Mouse (Mus musculus) adrenal gland, postnatal 4 days (tissue): ENCODE measurements around the gene Mtmr3. TPM values are rescaled to one million over a fixed set of nuclear protein-coding genes. Genes with fewer than 3 reads are reported as not detected.

Experiments
- DNase-seq, 2 experiments: peaks; one replicate each; pipeline ENCODE4 v3.0.0; 2021 to 2022; ENCODE audit warnings: low spot score in 2 of 2, mixed read lengths in 2 of 2
- total RNA-seq, 2 experiments: library from RNA; stranded (reverse); gene quantifications; 2 replicates each; pipeline ENCODE4 v1.2.3; 2021

The Mtmr3 gene
- total RNA-seq, 2 experiments from 2014 or later = 81.9 to 85.2 TPM

DNA sequence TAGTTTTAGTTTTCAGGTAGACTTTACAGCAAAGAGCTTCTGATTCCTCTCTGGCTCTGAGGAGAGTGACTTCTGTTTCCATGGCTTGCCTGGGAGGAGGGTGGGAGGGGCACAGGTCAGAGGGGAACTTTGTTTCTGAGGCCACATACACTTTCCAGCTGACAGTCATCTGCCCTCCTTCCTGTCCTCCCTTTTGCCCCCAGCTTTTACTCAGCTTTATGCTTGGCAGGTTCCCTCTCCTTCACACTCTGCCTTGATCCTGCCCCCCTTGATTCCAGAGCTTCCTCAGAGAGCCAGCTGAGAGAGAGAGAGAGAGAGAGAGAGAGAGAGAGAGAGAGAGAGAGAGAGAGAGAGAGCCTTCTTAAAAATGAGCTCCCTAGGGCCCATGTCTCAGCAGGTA is 123.4 kb downstream of the Mtmr3 start:
- DNase-seq = no peak

DNA sequence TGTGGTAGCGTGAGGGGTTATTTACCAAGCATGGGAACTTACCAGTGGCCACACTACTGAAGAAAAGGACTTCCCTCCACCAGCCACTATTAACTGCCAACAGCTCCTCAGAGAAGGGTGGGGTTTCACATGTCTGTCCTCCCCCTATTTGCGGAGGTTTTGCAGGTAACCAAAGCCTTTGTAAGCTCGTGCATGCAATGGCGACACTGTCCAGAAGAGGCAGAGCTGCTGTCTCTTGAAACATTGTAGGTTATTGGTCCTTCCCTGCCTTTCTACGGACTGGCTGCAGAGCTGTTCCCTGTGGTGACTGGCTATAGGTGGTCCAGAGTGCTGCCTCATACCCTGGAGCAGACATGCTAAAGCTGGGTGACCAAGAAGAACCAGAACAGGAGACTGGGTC is 125.6 kb downstream of the Mtmr3 start:
- no peak for DNase-seq

DNA sequence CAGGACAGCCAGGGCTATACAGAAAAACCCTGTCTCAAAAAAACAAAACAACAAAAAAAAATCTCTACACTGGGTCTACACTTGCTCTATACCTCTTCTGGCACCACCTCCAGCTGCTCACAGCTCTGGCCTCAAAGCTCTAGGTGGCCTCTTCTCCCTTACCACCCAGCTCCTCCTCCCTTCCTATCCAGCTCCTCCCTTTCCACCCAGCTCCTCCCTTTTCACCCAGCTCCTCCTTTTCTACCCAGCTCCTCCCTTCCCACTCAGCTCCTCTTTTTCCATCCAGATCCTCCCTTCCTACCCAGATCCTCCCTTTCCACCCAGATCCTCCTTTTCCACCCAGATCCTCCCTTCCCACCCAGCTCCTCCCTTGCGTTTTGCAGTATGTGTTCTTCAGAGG is 127.2 kb downstream of the Mtmr3 start:
- no peak for DNase-seq

DNA sequence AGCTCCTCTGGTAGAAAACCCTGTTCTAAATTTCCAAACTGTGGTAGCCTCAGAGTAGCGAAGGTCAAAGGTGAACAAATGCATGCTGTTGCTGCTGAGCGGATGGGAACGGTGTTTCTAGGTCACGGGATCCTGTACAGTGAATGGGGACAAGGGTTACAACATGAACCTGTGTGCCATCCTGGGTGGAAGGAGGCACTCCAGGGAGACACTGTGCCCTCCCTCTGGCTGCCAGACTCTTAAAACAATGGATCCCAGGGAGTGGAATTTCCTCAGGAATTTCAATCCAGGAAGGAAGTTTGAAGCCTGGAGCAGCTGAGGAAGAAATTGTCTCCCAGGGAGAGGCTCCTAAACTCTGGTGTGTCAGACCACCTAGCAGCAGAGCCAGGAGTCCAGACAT is 128.5 kb downstream of the Mtmr3 start:
- no peak for DNase-seq

DNA sequence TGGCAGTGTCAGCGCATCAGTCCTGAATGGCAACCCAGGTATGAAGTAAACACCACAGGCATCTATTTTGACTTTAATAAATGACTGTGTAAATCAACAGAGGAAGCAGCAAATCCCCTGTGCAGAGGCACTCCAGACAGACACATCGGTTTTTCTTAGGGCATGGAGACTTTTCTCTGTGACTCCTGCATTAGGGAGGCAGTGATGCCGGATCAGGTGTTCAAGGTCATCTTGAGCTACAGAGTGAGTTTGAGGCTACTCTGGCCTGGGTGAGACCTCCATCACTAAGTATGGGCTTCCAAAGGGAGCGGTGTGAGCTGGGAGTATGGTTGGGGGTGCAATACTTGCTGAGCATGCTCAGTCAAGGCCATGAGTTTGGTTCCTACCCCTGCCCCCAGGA is 130.0 kb downstream of the Mtmr3 start:
- no peak for DNase-seq

DNA sequence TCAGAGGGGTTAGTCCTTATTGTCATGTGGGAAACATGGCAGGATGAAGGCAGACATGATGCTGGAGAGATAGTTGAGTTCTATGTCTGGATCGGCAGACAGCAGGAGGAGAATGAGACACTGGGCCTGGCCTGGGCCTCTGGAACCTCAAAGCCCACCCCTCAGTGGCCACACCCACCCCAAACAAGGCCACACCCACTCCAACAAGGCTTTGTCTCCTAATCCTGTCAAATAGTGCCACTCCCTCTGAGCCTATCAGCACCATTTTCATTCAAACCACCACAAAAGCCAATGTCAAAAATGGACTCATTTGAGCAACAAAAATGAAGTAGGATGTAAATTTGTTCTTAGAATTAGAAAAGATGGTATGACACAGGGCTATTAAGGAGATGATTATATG is 130.5 kb downstream of the Mtmr3 start:
- no peak for DNase-seq

DNA sequence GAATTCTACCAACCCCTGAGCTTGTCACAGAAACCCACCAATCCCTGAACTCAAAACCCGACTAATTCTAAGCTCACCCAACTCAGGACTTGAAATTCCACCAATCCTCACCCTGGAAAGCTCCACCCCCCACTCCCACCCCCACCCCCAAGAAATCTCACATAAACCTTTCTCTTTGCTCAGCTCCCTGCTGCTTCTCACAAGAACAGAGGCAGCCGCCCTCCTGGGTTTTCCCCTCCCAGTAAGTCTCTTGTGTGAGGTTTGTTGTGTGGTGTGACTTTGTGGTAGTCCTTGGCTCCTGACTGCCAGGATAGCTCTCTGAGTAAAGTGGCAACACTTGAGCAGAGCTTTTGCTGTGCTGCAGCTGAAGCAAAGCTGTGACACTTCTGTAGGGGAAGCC is 131.8 kb downstream of the Mtmr3 start:
- no peak for DNase-seq

DNA sequence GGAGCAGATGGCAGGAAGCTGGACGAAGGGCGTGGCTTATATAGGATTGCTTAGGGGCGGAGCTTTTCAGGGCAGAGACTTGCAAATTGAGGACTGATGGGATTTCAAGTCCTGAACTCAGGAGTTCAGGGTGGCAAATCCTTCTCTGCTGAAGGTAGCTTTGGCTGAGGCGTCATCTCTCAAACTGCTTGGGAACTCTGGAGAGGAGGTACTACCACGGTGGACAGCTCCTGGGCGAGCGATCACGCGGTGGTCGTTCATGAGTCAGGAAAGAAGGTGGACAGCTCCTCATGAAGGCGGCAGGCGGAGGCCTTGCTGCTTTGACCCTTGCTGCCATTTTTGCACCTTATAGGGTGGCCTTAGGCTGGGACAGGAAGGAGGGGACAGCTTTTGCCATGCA is 133.5 kb downstream of the Mtmr3 start:
- DNase-seq = no peak

DNA sequence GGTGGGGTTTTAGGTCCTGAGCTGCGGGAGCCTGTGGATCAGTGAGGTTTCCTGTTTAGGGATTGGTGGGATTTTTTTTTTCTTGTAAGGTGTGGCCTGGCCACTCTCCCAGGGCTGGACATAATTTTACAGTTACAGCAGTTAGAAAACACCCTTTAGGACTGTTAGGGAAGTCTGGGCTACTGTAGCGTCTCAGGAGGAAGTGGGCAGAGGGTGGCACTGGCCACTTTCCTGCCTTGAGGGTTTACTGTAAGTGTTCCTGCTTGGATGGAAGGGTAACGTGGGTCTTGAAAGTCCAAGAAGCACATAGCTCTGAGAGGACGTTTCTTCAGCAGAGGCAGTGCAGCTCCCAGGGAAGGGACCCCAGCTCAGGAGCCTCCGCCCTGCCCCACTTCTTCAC is 134.0 kb downstream of the Mtmr3 start:
- no peak for DNase-seq

DNA sequence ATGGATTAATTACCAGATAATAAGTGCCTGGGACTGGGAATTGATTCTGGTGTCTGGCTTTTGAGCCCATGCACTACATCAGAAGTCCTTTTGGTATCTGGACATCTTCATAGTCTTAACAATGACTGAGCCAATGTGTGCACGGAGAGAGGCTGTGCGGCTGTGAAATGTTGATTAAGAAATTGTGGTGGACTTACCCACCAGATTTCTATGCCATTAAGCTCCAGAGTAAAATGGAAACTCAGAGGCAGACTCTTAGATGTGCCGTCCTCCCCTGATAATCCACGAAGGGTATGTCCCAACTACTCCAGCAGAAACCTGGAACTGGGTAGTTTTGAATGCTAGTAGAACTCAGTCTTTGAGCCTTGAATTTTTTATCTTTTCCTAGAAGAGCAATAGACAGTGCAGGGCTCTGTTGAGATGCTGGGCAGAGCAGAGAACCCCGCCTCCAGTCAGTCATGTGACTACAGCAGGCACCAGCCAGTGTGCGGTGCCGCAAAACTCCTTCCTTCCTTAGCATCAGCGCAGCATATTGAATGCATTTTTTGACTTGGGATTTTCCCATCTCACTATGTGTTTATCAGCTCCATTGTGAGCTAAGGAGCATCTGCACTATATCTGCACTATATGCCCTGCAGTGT is 139.6 kb downstream of the Mtmr3 start:
- no peak for DNase-seq

DNA sequence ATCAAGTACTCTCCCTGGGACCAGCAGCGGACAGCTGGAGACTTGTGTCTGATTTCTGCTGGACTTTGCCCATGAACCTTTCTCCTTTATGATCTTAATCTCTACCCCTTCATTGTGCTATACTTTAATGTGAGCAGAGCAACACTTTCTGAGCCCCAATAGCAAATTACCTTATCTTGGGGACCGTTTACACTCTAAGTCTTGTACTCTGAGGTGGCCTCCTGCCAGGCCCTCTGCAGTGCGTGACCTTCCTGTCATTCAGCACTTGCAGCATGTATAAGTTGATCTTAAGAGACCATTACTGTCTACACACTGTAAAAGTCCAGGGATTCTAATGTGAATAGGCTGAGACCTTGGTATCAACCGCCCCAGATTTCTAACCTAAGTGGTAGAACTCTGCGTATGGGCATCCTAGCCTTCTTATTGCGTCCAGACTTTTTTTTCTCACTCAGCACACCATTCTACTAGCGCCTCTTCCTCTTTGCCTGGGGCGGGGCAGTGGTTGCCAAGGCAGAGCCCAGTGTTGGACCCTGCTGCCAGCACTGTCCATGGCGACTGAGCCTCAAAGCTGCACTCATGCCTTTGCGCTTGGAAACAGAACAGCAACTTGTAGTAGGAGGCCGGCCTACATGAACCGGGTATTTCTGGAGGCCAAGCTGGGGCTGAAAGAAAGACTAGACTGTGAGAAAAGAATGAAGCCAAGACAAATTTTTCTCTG is 142.0 kb downstream of the Mtmr3 start:
- no peak for DNase-seq

DNA sequence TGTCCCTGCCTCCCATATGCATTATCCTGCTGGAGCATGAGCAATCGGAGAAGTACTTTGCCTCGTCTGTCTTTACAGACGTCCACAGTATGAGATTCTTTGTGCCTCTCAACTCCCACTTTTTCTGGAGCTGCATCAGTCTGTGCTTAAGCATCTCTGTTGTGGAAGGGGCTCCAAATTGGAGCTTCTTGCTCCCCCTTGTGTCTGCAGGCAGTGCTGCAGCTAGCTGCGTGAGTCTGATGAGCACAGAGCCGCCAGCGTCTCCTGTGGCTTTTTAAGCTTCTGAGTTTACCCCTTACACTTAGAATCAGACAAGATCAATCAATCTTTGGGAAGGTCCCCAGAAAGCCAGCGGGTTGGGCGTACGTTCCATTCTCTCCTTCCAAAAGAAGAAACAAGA is 143.5 kb downstream of the Mtmr3 start:
- DNase-seq = peak in 1 of 2 experiments; percentile 15

DNA sequence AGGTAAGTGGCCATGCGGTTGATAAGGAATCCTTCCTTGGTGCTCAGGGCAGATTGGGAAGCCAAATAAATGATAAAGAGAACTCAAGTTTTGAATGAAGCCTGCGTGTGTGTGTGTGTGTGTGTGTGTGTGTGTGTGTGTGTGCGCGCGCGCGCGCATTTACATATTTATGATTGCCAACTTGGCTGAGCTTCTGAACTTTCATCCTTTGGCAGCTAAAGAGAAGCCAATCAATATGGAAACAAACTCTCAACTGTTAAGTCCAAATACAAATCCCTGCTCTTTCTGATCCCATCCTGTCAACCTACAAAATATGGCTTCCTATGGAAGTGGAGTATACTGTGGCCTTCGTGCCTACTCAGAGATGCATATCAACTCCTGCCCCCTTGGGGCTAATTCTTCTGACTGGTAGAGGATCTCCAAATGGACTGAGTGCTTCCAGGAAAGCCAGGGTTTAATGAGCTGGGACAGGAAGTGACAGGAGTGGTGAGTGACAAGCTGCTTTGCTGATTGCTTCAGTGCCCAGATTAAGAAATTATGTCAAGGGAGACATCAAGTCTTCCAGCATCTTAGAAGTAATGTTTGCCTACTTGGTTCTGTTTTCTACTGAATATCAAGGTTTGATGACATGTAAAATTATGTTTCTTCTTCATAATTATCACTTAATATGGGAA is 148.3 kb downstream of the Mtmr3 start:
- no peak for DNase-seq

DNA sequence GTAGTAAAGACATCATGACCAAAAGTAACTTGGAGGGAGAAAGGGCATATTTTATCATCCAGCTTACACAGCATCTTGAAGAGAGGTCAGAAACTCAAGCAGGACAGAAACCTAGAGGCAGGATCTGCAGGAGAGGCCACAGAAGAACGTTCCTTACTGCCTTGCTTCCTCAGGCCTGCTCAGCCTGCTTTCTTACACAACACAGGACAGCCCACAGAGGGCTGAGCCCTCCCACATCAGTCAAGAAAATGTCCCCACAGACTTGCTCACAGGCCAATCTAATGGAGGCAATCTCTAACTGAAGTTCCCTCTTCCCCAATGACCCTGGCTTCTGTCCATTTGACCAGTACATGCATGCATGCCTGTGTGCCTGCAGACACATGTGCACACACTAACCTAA is 152.4 kb downstream of the Mtmr3 start:
- DNase-seq = no peak

DNA sequence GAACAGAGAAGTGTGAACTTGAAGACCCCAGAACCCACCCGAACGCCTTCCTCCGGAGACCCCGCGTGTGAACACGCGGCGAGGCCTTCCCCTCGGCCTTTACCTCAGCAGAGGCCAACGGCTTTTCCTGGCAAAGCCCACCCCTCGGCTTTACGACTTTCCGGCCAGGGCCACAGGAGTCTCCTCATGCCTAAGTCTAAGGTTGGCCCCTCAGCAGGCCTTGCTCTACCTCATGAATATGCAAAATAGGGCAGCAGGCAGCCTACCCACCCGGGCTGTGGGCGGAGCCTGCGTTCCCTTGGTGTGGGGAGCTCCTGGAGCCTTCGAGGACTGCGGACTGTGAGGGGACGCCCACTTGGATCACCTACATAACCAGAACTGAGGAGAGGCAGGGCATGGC is 153.7 kb downstream of the Mtmr3 start, which contains the start of gene Hormad2:
Gene Hormad2 (minus strand): TSS at position 128 of the 400 bp plus-strand sequence.
- no peak for DNase-seq

DNA sequence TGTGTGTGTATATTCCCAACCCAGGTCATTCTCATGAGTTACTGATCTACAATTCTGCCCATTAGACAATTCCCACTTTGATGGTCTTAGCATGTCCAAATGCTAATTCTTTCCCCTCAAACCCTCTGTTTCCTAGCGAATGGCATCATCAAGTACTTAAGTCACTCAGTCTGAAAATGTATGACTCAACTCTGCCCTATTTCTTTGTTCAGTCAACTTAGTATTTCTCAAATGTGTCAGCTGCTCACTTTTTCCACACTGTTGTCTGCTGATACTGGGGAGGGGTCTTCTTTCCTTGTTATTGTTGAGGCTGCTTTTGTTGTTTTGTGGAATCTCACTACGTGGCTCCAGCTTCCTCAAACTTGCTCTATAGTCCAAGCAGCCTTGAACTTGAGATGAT is 156.5 kb downstream of the Mtmr3 start:
- no peak for DNase-seq

DNA sequence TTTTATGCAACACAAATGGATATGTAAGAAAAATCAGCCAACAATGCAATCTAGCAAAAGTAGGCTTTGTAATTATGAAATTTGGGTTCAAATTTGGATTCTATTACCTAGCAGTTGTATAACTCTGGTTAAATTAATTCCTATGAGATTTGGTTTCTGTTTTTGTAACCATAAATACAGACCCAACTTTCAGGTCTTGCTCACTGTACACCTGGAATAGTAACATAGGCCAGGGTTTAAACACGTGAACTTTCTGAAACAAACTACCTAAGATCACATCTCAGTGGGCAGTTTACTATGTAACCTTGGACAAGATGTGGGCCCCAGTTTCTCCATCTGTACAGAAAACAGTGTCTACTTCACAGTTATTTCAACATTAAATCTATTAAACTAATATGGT is 157.3 kb downstream of the Mtmr3 start:
- DNase-seq = no peak

DNA sequence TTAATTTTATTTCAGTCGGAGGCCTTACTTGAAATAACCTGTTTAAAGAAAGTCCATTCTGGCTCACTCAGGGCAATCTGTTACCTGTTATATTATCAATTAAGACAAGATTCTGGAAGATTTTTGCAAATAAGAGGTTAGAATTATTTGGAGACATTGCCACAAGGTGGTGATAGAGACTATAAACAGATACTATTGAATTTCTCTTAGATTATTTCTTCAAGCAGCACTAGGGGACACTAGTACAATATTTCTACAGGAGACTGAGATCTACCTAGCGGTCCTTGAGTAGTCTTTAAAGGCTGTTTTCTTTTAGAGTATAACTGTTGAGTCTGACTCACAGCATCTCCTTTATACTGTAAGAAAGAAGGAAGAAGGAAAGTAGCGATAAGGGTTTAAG is 158.0 kb downstream of the Mtmr3 start:
- DNase-seq = no peak

DNA sequence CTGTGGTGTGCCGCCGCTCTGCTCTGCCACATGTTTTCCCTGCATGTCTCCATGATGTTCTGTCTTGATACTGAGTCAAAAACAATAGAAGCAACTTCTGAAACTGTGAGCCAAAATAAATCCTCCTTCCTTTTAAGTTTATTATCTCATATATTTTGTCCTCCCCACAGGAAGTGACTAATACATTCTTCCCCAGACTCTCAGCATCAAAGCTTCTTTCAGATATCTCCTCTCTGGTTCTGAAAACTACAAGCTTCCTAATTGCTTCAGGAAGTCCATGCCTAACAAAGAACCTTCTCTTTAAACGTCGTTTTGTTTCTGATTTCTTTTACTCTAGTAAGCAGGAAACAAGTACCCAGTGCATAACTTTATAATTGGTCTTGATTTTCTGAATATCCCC is 160.2 kb downstream of the Mtmr3 start:
- no peak for DNase-seq
